Mouse (Mus musculus): Measurements from ENCODE around the gene Uqcc2. TPM values are rescaled to one million over a fixed set of nuclear protein-coding genes. Genes with fewer than 3 reads are reported as not detected.

Gene Uqcc2
- polyA plus RNA-seq (2015; fragmentation: Nextera tagmentation; extraction: Ambion mirVana): 135 and 146 TPM in 2 replicates

DNA sequence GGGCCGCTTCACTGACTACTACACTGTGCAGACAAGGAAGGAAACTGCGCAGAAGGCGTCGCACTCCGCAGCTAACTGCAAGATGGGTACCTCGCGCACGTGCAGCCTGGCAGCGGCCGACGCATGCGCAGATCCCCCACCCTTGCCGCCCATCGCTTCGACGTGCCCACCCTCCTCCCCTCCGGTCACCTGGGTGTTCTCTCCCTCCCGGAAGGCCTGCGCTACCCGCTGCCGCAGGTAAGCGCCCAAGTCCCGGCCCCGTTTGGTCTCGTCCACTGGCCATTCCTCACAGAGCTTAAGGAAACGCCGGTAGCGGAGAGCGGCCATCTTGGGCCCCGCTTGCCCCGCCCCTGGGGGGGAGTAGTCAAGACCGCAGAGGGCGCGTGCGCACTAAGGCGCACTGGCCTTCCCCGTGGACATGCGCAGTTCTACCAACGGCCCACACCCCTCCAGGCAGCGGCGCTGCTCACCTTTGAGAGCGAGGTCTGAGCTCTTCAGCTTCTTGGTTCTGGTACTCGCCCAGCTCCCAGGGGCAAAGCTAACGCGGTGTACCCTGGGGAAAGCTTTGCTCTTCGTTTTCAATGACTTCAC, at the start of gene Uqcc2:
Gene Uqcc2 (minus strand): TSS at position 366 of the 591 bp plus-strand sequence.
- Histone ChIP-seq H3K9me3 (replicated peaks) (no peaks in the 10 kb centered on the region), H3K4me3 (replicated peaks) (peak within 1 kb of the TSS; percentile 71), H3K9ac (peak within 1 kb of the TSS; percentile 58), H3K36me3 (replicated peaks) (no peaks in the 10 kb centered on the region), H3K4me1 (replicated peaks) (peaks cover 59% of the 10 kb centered on the region), H3K4me2 (peak within 1 kb of the TSS; percentile 78), H3K27me3 (no peaks in the 10 kb centered on the region), H3K27ac (replicated peaks) (peak within 1 kb of the TSS; percentile 65)
- WGBS (ENCODE audit: insufficient replicate concordance): 0% methylated on average over 46 of the region's 46 CpGs
- ATAC-seq (ENCODE audit: insufficient read depth): peak; percentile 92

- 72% methylated on average over 5 of the region's 5 CpGs for WGBS (ENCODE audit: insufficient replicate concordance)
- H3K4me2 ChIP-seq: no peak overlapping the region
- no peaks in the 10 kb centered on the region for H3K36me3 ChIP-seq (replicated peaks)
- H3K4me1 ChIP-seq (replicated peaks): peaks cover 56% of the 10 kb centered on the region
- no peak for ATAC-seq (ENCODE audit: insufficient read depth)
- peaks cover 7% of the 10 kb centered on the region; the same call in 1 of the 2 replicates for H3K27me3 ChIP-seq
- H3K9ac ChIP-seq: no peak overlapping the region
- H3K4me3 ChIP-seq (replicated peaks): no peak overlapping the region
- no peaks in the 10 kb centered on the region; the same call in 1 of the 2 replicates for H3K9me3 ChIP-seq (replicated peaks)
- 0 out of 2 replicates have a peak overlapping the region, but pooled peaks have one; percentile 14 for H3K27ac ChIP-seq (replicated peaks)
Observed at GRCm38 (mm10) chr17:27182401-27182800, 48.7 kb upstream of the Uqcc2 start.

DNA sequence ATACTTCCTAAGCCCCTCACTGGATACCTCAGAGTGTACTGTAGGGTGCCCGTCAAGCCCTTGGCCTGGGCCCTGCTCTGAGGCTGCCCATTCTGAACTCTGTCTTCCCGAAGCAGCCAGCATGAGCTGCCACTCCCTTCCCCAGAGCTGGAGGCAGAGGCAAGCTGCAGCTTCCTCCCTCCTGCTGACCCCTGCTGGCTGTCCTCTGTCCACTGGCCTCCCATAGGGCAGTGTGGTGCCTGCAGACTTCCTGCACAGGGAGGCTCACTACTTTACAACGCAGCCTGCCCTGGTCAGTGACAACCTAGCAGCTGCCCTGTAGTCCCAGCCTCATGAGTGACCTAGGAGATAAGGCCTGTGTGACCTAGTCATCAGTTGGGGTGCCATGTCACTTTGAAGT, 48.0 kb upstream of the Uqcc2 start:
- no peak for ATAC-seq (ENCODE audit: insufficient read depth)
- H3K27me3 ChIP-seq: no peaks in the 10 kb centered on the region; the same call in 1 of the 2 replicates
- WGBS (ENCODE audit: insufficient replicate concordance): 34% methylated on average over 3 of the region's 3 CpGs
- no peaks in the 10 kb centered on the region for H3K36me3 ChIP-seq (replicated peaks)
- H3K9me3 ChIP-seq (replicated peaks): no peaks in the 10 kb centered on the region; the same call in 1 of the 2 replicates
- H3K4me3 ChIP-seq (replicated peaks): no peak overlapping the region
- H3K27ac ChIP-seq (replicated peaks): no peak overlapping the region
- H3K4me2 ChIP-seq: no peak overlapping the region
- peaks cover 56% of the 10 kb centered on the region for H3K4me1 ChIP-seq (replicated peaks)
- H3K9ac ChIP-seq: no peak overlapping the region

DNA sequence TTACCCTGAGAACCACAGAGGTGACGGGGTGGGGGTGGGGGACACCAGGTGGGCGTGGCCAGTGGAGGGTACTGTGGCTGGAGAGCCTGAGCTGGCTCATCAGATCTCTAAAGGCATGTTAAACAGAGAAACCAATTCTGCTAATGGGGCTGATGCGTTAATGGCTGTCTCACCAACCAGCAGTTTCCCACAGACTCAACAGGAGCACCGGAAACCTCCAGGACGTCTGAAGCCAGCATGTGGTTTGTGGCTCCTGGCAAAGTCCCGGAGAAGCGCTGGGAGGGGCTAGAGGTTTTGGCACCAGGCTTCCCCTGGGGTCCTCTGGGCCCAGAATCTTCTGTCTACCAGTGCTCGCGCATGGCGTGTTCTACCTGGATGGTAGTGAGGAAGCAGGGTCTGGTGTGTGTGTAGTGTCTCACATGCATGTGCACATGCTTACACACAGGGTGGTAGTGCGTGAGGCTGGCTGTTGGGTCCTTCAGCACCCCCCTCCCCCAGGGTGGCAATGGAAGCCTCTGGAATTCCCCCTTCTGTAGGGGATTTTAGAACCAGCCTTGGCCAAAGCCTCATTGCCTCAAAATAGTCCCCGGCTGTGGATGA, 46.1 kb upstream of the Uqcc2 start:
- Histone ChIP-seq H3K27ac (replicated peaks) (no peak overlapping the region), H3K9ac (no peak overlapping the region), H3K4me3 (replicated peaks) (no peak overlapping the region), H3K36me3 (replicated peaks) (no peaks in the 10 kb centered on the region), H3K27me3 (no peaks in the 10 kb centered on the region; the same call in 1 of the 2 replicates), H3K4me1 (replicated peaks) (peaks cover 58% of the 10 kb centered on the region), H3K4me2 (no peak overlapping the region), H3K9me3 (replicated peaks) (no peaks in the 10 kb centered on the region; the same call in 1 of the 2 replicates)
- 49% methylated on average over 12 of the region's 12 CpGs for WGBS (ENCODE audit: insufficient replicate concordance)
- no peak for ATAC-seq (ENCODE audit: insufficient read depth)

- 73% methylated on average over 17 of the region's 17 CpGs for WGBS (ENCODE audit: insufficient replicate concordance)
- no peak overlapping the region for H3K4me2 ChIP-seq
- H3K36me3 ChIP-seq (replicated peaks): no peaks in the 10 kb centered on the region
- no peaks in the 10 kb centered on the region; the same call in 1 of the 2 replicates for H3K9me3 ChIP-seq (replicated peaks)
- no peaks in the 10 kb centered on the region; the same call in 1 of the 2 replicates for H3K27me3 ChIP-seq
- ATAC-seq (ENCODE audit: insufficient read depth): peak; percentile 15; the same call in 1 of the 2 replicates
- no peak overlapping the region for H3K4me3 ChIP-seq (replicated peaks)
- no peak overlapping the region for H3K27ac ChIP-seq (replicated peaks)
- peaks cover 57% of the 10 kb centered on the region for H3K4me1 ChIP-seq (replicated peaks)
- H3K9ac ChIP-seq: no peak overlapping the region
Observed at GRCm38 (mm10) chr17:27178427-27179177, 44.9 kb upstream of the Uqcc2 start.

DNA sequence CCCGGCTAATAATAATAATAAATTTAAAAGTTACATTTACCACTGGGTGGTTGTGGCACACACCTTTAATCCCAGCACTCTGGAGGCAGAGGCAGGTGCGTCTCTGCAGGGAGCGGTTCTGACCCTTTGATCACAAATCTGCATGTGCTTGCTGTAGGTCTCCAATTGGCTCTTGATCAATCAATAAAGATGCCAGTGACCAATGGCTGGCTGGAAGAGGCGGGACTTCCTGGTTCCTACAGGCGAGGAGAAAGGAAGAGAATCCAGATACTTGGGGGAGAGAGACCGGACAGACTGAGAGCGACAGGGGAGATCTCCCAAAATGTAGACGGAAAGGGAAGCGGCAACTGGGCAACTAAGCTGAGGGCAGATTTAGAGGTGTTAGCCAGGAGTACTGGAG, 44.3 kb upstream of the Uqcc2 start:
- Histone ChIP-seq H3K4me2 (no peak overlapping the region), H3K4me3 (replicated peaks) (no peak overlapping the region), H3K27me3 (no peaks in the 10 kb centered on the region; the same call in 1 of the 2 replicates), H3K4me1 (replicated peaks) (peaks cover 51% of the 10 kb centered on the region), H3K9me3 (replicated peaks) (no peaks in the 10 kb centered on the region; the same call in 1 of the 2 replicates), H3K27ac (replicated peaks) (no peak overlapping the region), H3K9ac (no peak overlapping the region), H3K36me3 (replicated peaks) (no peaks in the 10 kb centered on the region)
- ATAC-seq (ENCODE audit: insufficient read depth): no peak
- 80% methylated on average over 9 of the region's 9 CpGs for WGBS (ENCODE audit: insufficient replicate concordance)

DNA sequence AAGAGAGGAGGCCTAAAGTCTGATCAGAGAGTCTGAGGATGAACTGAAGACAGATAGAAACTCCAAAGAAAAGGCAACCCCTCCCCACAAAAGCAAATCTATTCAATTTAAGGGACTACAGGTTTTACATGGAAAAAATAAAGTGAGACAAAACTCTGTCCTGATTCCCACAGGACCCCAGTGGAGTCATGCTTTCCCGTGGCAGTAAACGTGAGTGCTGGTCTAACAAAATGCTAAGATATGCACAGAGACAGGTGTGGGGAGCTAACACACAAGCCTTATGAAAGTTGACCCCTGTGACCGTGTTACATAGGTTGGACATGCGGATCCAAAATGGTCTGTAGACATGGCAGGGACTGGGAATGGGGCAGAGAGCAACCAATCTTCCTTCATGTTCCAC, 43.0 kb upstream of the Uqcc2 start:
- WGBS (ENCODE audit: insufficient replicate concordance): 79% methylated on average over 4 of the region's 4 CpGs
- ATAC-seq (ENCODE audit: insufficient read depth): no peak

DNA sequence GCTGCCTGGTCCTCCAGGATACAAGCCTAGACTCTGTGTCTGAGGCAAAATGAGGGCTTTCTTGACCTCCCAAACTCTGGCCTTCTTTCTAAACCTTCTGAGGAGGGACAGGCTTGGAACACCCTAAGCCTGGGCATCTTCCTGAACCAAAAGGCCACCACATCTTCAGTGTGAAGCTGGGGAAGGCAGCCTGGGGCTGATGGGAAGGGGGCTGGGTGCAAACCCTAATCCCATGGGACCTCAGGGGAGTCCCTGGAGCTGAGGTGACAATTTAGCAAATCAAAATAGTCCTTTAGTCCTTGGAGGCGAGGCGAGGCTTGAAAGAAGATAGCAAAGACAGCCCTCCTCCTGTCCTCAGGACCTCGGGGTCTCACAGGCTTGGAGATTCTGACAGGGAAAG, 42.6 kb upstream of the Uqcc2 start:
- no peak overlapping the region for H3K9ac ChIP-seq
- ATAC-seq (ENCODE audit: insufficient read depth): no peak
- no peaks in the 10 kb centered on the region; the same call in 1 of the 2 replicates for H3K9me3 ChIP-seq (replicated peaks)
- H3K27me3 ChIP-seq: no peaks in the 10 kb centered on the region; the same call in 1 of the 2 replicates
- H3K4me2 ChIP-seq: no peak overlapping the region
- no peak overlapping the region for H3K4me3 ChIP-seq (replicated peaks)
- H3K27ac ChIP-seq (replicated peaks): no peak overlapping the region
- H3K4me1 ChIP-seq (replicated peaks): peaks cover 34% of the 10 kb centered on the region
- 71% methylated on average over 3 of the region's 3 CpGs for WGBS (ENCODE audit: insufficient replicate concordance)
- no peaks in the 10 kb centered on the region for H3K36me3 ChIP-seq (replicated peaks)

More for the DNA sequence above, 43.0 kb upstream of the Uqcc2 start:
- H3K9me3 ChIP-seq (replicated peaks): no peaks in the 10 kb centered on the region; the same call in 1 of the 2 replicates
- no peaks in the 10 kb centered on the region; the same call in 1 of the 2 replicates for H3K27me3 ChIP-seq
- H3K4me3 ChIP-seq (replicated peaks): no peak overlapping the region
- no peaks in the 10 kb centered on the region for H3K36me3 ChIP-seq (replicated peaks)
- peaks cover 39% of the 10 kb centered on the region for H3K4me1 ChIP-seq (replicated peaks)
- H3K9ac ChIP-seq: no peak overlapping the region
- no peak overlapping the region for H3K4me2 ChIP-seq
- no peak overlapping the region for H3K27ac ChIP-seq (replicated peaks)

GRCm38 (mm10) chr17:27175196-27175874, 41.6 kb upstream of the Uqcc2 start:
- H3K4me2 ChIP-seq: no peak overlapping the region
- no peaks in the 10 kb centered on the region for H3K36me3 ChIP-seq (replicated peaks)
- H3K27me3 ChIP-seq: no peaks in the 10 kb centered on the region
- no peak for ATAC-seq (ENCODE audit: insufficient read depth)
- no peaks in the 10 kb centered on the region; the same call in 1 of the 2 replicates for H3K9me3 ChIP-seq (replicated peaks)
- H3K27ac ChIP-seq (replicated peaks): no peak overlapping the region
- H3K4me3 ChIP-seq (replicated peaks): no peak overlapping the region
- 38% methylated on average over 14 of the region's 14 CpGs for WGBS (ENCODE audit: insufficient replicate concordance)
- H3K9ac ChIP-seq: no peak overlapping the region
- H3K4me1 ChIP-seq (replicated peaks): peaks cover 31% of the 10 kb centered on the region

GRCm38 (mm10) chr17:27173715-27174114, 40.0 kb upstream of the Uqcc2 start:
- ATAC-seq (ENCODE audit: insufficient read depth): no peak
- Histone ChIP-seq H3K9me3 (replicated peaks) (no peaks in the 10 kb centered on the region; the same call in 1 of the 2 replicates), H3K27ac (replicated peaks) (no peak overlapping the region), H3K4me1 (replicated peaks) (peaks cover 24% of the 10 kb centered on the region), H3K4me3 (replicated peaks) (no peak overlapping the region), H3K9ac (no peak overlapping the region), H3K4me2 (no peak overlapping the region), H3K27me3 (no peaks in the 10 kb centered on the region), H3K36me3 (replicated peaks) (no peaks in the 10 kb centered on the region)
- WGBS (ENCODE audit: insufficient replicate concordance): 21% methylated on average over 3 of the region's 3 CpGs

Data from liver, embryonic 15.5 days (tissue).